Mouse (Mus musculus): ENCODE measurements around the gene Slc25a19.

The Slc25a19 gene

DNA sequence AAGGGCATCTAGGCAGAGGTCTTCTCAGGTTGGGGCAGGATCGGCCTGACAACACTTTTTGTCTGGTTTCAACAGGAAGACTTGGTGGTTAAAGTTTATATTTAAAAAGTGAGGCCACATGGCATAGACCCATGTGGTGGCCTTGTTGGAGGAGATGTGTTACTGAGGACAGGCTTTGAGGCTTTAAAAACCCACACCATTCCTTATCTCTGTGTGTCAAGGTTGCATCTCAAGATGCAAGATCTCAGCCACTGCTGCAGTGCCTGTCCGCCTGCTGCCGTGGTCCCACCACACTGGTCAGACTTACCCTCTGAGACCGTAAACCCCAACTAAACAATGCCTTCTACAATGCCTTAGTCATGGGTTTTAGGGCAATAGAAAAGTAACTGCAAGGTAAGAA lies 29.8 kb downstream of the Slc25a19 start:
- no peak for ATAC-seq (ENCODE audit: low TSS enrichment)

DNA sequence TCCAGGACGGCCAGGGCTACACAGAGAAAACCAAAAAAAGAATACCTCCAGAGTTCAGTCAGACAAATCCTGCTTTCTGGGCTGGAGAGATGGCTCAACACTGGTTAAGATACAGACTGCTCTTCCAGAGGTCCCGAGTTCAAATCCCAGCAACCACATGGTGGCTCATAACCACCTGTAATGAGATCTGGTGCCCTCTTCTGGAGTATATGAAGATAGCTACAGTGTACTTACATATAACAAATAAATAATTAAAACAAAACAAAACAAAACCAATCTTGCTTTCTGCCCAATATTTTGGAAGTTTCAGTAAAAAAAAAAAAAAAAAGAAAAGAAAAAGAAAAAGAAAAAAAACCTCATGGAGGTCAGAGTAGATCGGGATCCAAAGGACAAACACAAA lies 32.9 kb downstream of the Slc25a19 start:
- no peak for ATAC-seq (ENCODE audit: low TSS enrichment)

DNA sequence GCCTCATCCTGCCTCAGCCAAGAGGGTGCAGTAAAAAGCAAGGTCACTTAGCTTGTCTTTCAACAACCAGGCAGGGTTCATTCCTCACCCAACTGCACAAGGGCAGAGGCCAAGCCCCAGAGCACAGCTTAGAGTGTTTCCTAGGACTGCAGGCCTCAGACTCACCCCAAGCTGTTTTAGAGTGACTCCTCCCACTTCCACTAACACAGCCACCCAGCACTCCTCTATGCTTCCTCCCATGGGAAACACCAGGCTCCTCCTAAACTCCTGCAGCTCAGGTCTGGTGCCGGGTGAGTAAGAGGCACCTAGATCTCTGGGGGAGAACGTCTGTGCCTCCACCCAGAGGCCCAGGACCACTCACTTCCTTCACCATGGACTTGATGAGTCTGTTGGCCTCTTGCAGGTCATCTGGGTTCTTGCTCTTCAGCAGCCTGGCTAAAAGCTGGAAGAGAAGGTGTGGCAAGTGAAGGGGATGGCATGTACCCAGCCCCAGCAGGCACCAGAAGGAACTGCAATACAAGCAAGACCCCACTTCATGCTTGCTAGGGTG lies 37.5 kb downstream of the Slc25a19 start:
- no peak for ATAC-seq (ENCODE audit: low TSS enrichment)

DNA sequence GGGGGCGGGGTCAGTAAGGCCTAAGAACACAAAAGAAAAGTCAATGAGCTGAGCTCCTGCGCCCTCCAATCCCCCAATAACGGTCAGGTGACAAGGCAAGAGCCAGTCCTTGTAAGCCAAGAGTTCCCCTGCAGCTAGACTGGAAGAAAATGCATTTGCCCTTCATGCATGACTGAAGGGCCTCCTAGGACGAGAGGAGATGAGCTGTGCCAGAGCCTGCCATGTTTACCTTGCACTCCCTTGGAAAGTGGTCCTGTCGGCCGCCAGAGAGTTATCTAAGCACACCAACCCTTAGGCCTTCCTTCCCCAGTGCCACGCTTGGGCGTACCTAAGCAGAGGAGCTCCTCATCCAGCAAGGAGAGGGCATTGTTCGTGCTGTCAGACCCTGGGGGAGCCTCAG lies 40.1 kb downstream of the Slc25a19 start:
- ATAC-seq (ENCODE audit: low TSS enrichment) = no peak

DNA sequence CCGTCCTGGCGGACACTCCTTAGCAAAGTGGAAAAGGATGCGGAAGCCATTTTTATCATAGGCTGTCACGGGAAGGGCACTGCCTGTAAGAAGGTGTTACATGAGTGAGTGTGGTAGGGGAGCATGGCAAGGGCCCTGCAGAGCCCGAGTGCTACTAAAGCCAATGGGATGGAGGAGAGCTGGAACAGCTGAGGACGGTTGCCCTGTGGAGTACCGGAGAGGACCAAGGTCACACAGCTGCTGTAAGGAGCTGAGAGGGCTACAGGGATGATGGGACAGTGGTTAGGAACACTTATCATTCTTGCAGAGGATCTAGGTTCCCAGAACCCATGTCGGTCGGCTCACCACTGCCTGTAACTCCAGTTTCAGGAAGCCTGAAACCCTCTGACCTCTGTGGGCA lies 41.7 kb downstream of the Slc25a19 start:
- ATAC-seq (ENCODE audit: low TSS enrichment) = no peak

DNA sequence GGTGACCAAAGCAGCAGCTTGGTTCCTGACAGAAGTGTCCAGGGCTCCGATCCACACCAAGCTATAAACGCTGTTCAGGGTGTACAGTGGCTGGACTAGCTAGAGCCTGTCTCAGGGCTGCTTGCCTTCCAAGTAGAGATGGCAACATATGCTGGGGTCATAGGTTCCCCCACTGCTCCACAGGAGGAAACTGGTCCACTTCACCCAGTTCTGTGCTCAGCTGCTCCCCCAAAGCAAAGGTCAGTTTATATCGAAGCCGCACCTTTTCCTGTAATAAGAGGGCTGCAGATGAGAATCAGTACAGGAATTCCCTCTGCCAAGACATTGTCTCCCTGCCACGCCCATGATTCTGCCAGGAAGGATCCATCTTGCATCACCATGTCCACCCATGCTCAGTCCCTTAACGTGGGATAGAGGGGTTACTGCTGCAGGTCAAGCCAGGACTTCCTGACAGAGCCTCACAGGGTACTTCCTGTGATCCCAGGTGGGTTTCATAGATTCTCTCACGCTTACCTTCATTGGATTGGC lies 42.5 kb downstream of the Slc25a19 start:
- no peak for ATAC-seq (ENCODE audit: low TSS enrichment)

DNA sequence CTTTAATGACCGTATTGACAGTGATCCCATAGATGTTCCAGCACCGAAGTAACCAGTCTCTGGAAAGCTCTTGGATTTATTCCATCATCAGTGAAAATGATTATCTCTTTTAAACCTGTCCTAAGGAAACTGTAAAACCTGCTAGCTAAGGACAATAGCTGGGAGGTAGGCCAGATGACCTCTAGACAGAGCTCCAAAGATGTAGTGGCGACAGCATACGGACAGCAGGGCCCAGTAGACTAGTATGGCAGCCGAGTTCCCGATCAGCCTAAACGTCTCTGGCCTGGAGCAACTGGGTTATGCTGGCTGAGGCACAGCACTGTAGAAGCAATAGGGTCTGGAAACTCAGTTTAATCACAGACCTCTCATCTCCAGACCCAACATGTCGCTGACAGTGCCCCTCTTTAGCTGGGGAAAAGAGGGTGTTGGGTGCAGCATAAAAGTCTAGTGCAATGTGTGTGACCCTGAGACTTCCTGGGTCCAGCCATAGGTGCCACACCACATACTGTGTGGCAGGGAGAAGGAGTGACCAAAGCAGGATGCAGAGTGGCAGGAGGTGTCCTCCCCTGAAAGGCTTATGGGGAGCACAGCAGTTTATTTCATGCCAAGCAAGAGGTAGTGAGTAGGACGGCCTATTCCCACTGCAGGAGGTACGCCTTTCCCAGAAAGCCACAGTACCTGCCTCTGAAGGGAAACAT lies 43.6 kb downstream of the Slc25a19 start:
- no peak for ATAC-seq (ENCODE audit: low TSS enrichment)

DNA sequence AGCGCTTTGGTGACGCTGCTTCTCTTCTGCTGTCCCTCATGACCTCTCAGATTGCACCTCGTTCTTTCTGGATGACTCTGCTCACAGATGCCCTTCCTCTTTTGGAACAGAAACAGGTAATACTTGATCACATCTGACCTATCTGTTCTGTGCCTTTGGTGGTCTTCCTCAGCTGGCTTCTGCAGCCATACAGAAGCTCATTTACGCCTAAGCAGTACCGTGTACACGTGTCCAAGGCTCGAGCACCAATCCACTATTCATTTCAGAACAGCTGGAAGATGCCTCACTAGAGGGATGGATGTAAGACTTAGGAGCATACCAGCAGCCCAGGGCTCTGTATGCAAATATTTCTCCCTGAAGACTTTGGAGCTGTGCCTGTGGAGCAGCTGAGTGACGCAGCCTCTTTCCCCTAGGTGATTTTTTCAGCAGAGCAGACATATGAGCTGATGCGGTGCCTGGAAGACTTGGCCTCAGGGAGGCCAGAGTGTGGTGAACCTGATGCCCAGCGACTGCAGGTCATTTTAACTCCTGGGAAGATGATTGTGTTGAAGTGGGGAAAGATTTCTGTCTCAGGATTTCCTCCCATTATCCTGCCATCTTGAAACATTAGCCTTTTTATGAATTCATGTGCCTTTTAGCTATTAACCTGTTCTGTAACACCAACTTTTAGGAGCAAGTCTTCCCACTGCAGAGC lies 45.0 kb downstream of the Slc25a19 start:
- ATAC-seq (ENCODE audit: low TSS enrichment) = peak; percentile 36; the same call in 1 of the 2 replicates

DNA sequence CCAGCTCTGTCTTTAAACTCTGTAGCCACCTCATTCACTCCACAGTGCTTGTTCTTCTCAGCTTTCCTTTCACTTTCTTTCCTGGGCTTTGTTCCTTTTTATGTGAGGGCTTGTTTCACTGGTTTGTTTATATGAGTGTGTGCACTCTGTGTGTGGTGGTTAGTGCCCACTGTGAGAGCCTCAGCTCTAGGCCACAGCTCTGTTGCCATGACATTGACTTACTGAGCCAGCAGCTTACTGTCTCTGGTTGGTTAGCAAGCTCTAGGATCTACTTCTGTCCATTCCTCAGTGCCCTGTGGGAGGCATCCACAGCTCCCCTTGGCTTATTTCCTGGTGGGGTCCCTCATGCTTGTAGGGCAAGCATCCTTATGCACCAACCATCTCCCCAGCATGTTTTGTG lies 49.0 kb downstream of the Slc25a19 start:
- ATAC-seq (ENCODE audit: low TSS enrichment) = no peak

DNA sequence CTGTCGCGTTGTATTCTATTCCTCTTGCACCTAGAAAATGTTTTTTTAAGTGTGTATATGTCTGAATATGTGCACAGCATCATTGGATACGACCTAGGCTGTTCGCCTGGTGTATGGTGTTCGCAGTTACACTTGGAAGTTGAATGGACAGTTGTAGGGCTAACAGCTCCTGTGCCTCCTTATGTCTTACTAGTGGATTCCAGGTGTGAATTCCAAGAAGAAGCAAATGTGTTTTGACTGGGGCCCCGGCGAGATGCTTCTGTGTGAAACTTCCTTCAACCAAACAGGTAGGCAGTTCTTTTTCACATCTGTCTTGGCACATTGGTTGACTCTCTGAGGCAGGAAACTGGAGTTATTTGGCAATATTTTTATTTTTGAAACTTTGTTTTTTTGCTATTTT lies 63.1 kb downstream of the Slc25a19 start:
- ATAC-seq (ENCODE audit: low TSS enrichment) = no peak
